Mouse (Mus musculus) hindbrain, embryonic 14.5 days (tissue): ENCODE measurements at regions not wholly inside any gene's neighbourhood (a gene's known extent, or its start where the extent isn't known, plus 50 kb on each side); places are given as distances from the start of the nearest gene placed in this dataset.
"Not testable (repeated sequence)": the region's sequence is repeated elsewhere in the genome, so short reads cannot be mapped to it uniquely, and the experiment has no call there.

Source experiments
- ATAC-seq: fragments of 200-750 bp; cut with Nextera tagmentation; 2 replicates; pipeline ENCODE4 v1.8.0; 2017; ENCODE audit warnings: moderate number of reproducible peaks, mild to moderate bottlenecking, moderate TSS enrichment, moderate library complexity; ENCODE audit not compliant: low FRiP score
- DNase-seq: peaks from one replicate; pipeline ENCODE4 v3.0.0-alpha.2; 2015; ENCODE audit warnings: low spot score
- H3K27ac ChIP-seq: fragments of 300-500 bp; sonication (generic); 2 replicates; pipeline ENCODE4 v1.5.1; 2014; ENCODE audit warnings: mild to moderate bottlenecking, moderate library complexity
- H3K27me3 ChIP-seq: fragments of 300-500 bp; sonication (generic); 2 replicates; pipeline ENCODE4 v1.6.1; 2014; ENCODE audit warnings: mild to moderate bottlenecking, low read length, mixed read lengths; ENCODE audit not compliant: control insufficient read depth, insufficient read depth
- H3K36me3 ChIP-seq: fragments of 300-500 bp; sonication (generic); replicated peaks from 2 replicates; pipeline ENCODE4 v1.6.1; 2014; ENCODE audit not compliant: control insufficient read depth, insufficient read depth
- H3K4me1 ChIP-seq: fragments of 300-500 bp; sonication (generic); replicated peaks from 2 replicates; pipeline ENCODE4 v1.6.1; 2014; ENCODE audit warnings: antibody characterized with exemption, low read length, mixed read lengths; ENCODE audit not compliant: control insufficient read depth, insufficient read depth
- H3K4me2 ChIP-seq: fragments of 300-500 bp; sonication (generic); replicated peaks from 2 replicates; pipeline ENCODE4 v1.6.1; 2014; ENCODE audit warnings: mild to moderate bottlenecking, moderate library complexity
- H3K4me3 ChIP-seq: fragments of 300-500 bp; sonication (generic); replicated peaks from 2 replicates; pipeline ENCODE4 v1.5.1; 2014; ENCODE audit warnings: mild to moderate bottlenecking, low read length
- H3K9ac ChIP-seq: fragments of 300-500 bp; sonication (generic); 2 replicates; pipeline ENCODE4 v1.6.1; 2014
- H3K9me3 ChIP-seq: fragments of 300-500 bp; sonication (generic); 2 replicates; pipeline ENCODE4 v1.6.1; 2016; ENCODE audit warnings: low read length; ENCODE audit not compliant: control insufficient read depth
- WGBS: fragments of 180-500 bp; shearing (Covaris S2); extraction: QIAGEN DNeasy Blood & Tissue Kit; methylation state at CpG from one replicate; pipeline ENCODE4 v1.1.7; 2014; 5-methylcytosine and 5-hydroxymethylcytosine counted together

DNA sequence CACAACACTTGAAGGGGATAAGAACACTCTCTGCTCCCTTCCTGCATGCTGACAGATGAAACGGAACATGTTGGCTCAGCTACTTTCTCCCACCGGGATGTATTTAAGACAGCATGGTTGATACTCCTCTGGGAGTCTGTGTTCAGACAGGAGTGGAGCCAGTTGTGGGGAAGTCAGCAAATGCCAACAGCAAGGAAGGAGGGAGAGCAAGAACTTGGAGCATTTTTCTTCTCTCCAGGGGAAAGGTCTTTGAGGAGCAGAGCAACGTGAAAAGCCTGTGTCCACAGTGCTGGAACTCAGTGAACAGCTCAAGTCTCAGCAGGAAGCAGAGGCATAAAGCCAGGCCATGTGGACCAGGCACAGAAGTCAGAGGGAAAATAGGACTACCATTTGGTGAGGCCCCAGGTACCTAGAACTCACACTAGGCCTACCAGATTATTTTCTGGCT is 188.8 kb upstream of the Dmac1 start:
- H3K27ac ChIP-seq, result no peak overlapping the region
- WGBS, result 67% methylated on average over 3 of the region's 3 CpGs
- H3K9ac ChIP-seq, result no peak overlapping the region
- DNase-seq (peak; percentile 23), ATAC-seq (no peak)
- no peak overlapping the region for H3K4me3 ChIP-seq
- no peak overlapping the region for H3K4me2 ChIP-seq
- no peaks in the 10 kb centered on the region for H3K36me3 ChIP-seq
- H3K9me3 ChIP-seq, result no peaks in the 10 kb centered on the region
- H3K4me1 ChIP-seq, result no peaks in the 10 kb centered on the region
- no peaks in the 10 kb centered on the region for H3K27me3 ChIP-seq

DNA sequence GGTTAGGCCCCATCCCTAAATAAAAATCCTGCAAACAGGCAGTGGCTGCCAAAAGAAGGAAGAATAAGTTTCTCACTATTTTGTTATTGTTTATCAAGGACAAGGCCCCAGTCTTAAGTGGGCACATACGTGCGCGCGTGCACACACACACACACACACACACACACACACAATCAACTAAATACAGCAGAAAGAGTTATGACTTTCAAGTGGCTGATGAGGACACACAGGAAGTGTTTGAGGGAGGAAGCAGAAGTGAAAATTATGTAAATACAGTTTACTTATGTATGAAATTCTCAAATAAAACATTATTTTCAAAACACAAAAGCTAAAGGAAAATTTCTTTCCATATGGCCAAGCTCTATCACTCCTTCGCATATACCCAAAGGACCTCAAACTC is 185.5 kb upstream of the Dmac1 start:
- no peak overlapping the region for H3K4me2 ChIP-seq
- ATAC-seq, result no peak
- WGBS, result 97% methylated on average over 5 of the region's 5 CpGs

DNA sequence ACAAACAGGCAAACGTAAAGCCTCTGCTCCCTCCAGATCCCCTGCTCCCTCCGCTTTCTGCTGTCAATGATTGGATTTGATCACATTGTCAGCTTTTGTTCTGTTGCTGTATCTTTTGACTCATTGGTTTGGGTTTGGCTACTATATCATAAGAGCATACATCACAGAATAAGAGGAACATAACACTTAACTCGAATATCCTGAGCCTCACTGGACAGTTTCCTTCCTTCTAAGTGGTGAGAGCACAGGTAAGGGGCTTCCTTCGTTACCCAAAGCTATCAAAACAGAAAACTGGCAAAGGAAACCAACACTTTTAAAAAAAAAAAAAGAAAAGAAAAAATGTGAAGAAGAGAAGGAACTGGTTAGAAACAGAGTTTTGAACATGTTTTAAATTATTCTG is 171.4 kb upstream of the Dmac1 start:
- DNase-seq, result no peak
- Histone ChIP-seq H3K4me2 (no peak overlapping the region), H3K9ac (no peak overlapping the region), H3K36me3 (no peaks in the 10 kb centered on the region), H3K4me3 (no peak overlapping the region), H3K27ac (no peak overlapping the region), H3K9me3 (no peaks in the 10 kb centered on the region), H3K27me3 (no peaks in the 10 kb centered on the region), H3K4me1 (no peaks in the 10 kb centered on the region)
- 79% methylated on average over 4 of the region's 4 CpGs for WGBS
- ATAC-seq, result no peak

More for the DNA sequence above, 185.5 kb upstream of the Dmac1 start:
- Histone ChIP-seq H3K27ac (no peak overlapping the region), H3K36me3 (no peaks in the 10 kb centered on the region), H3K4me3 (no peak overlapping the region), H3K27me3 (no peaks in the 10 kb centered on the region), H3K4me1 (no peaks in the 10 kb centered on the region), H3K9ac (no peak overlapping the region), H3K9me3 (no peaks in the 10 kb centered on the region)
- no peak for DNase-seq

DNA sequence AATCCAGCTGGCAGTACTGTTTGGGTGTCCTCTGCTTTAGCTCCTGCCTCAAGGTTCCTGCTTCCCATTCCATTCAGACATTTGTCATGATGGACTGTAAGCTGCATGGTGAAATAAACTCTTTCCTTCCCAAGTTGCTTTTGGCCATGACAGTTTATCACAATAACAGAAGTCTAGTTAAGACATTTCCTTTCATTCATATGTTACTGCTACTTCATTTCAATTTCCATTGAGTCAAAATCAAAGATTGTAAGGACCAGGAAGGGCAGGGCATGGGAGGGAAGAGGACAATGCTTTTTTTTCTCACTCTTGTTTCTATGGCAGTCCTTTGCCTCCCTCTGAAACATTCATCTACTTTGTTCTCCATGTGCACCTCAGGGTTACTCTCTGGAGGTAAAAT is 145.2 kb upstream of the Dmac1 start:
- H3K36me3 ChIP-seq, result no peaks in the 10 kb centered on the region
- H3K4me1 ChIP-seq, result no peaks in the 10 kb centered on the region
- H3K4me3 ChIP-seq, result no peak overlapping the region
- no peak overlapping the region for H3K4me2 ChIP-seq
- no peak for DNase-seq
- H3K9me3 ChIP-seq, result no peaks in the 10 kb centered on the region
- no peak overlapping the region for H3K27ac ChIP-seq
- ATAC-seq, result no peak
- no peaks in the 10 kb centered on the region for H3K27me3 ChIP-seq
- H3K9ac ChIP-seq, result no peak overlapping the region

DNA sequence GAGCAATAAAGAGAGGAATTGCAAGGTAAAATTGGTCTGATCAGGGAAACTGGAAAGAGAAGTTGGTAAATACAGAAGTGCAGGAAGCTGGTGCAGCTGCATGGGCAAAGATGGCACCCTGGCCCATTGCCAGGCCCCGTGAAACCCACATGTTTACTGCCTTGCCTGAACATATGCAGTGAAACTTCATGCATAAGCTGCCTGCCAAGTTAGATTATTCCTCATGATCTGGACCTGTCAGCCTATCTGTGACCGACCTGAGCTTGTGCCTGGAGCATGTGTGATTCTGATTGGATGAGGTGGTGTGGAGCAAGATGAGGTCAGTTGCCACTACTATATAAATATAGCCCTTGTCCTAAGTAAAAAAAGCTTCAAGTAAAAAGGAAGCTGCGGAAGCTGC is 122.6 kb upstream of the Dmac1 start:
- ATAC-seq, H3K9ac ChIP-seq, H3K4me3 ChIP-seq, DNase-seq, H3K27ac ChIP-seq, H3K4me1 ChIP-seq, H3K4me2 ChIP-seq, H3K36me3 ChIP-seq, H3K27me3 ChIP-seq: not testable (repeated sequence)
- 94% methylated on average over 3 of the region's 3 CpGs for WGBS
- H3K9me3 ChIP-seq, result peaks cover 12% of the 10 kb centered on the region; the same call in 1 of the 2 replicates

DNA sequence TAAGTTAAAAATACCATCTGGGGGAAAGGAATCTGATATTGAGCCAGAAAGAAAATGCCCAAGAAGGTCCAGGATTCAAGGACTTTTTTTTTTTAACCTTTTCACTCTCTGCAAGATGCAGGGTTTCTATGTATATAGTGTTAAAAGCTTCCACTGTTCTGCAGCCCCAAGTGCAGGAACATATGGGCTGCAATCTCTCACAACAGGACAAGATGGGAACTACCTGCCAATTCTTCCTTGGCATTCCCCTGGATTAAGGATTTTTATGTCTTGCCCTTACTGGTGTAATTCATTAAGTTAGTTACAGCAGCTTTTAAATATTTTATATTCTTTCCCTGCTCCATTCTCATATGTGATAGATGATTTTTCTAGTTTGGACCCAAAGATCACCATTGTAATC is 116.9 kb upstream of the Dmac1 start:
- H3K36me3 ChIP-seq, result no peaks in the 10 kb centered on the region
- DNase-seq (no peak), ATAC-seq (no peak)
- no peak overlapping the region for H3K9ac ChIP-seq
- no peak overlapping the region for H3K4me2 ChIP-seq
- H3K4me3 ChIP-seq, result no peak overlapping the region
- H3K4me1 ChIP-seq, result no peaks in the 10 kb centered on the region
- no peaks in the 10 kb centered on the region for H3K9me3 ChIP-seq
- H3K27ac ChIP-seq, result no peak overlapping the region
- H3K27me3 ChIP-seq, result no peaks in the 10 kb centered on the region

DNA sequence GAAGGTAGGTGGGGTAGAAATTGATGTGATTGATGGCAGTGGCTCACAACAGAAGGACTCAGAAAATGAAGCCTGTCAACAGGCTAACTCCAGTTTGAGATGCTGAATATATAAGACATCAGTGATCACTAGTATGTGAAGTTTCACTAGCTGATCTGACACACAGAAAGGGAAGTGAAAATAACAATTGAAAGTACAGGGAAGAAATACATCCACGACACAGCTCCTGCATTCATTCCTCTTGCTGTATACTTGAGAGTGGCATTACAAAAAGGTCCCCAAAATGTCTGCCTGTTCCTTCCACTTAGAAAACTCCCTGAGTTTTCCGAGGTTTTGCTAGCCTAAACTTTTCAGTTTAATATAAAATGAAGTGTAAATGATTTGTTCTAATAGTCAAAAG is 116.2 kb upstream of the Dmac1 start:
- 56% methylated on average over 2 of the region's 2 CpGs for WGBS

DNA sequence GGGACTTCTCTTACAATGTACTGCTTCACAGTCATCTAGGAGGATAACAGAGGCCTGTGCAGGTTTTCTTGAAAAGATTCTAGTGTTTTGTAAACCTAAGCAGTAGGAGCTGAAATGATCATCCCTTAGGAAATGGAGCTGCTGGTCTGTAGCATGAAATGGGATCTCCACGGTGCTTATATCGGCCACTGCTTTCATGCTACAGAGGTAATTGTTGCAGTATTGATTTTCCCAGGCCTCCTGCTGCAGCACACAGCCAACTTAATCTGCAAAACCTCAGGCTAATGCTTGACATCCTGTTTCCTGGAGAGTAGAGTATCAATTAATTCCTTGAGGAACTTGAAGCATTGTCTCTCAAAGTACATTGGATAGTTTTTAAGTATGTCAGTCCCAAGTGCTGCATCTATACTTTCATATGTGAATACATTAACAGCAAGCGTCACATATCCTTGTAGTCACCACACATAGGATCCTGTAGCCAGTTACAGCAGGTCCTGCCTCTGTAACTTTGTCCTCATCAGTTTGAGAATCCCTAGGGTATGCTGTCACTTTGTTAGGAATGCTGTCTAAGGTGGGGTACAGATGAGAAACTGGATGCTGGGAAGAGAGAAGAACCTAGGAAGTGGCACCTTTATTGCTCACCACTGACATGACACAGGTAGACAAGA is 108.3 kb upstream of the Dmac1 start:
- Histone ChIP-seq H3K9ac (no peak overlapping the region), H3K9me3 (no peaks in the 10 kb centered on the region), H3K4me1 (no peaks in the 10 kb centered on the region), H3K27ac (no peak overlapping the region), H3K36me3 (no peaks in the 10 kb centered on the region), H3K27me3 (no peaks in the 10 kb centered on the region), H3K4me2 (no peak overlapping the region), H3K4me3 (no peak overlapping the region)
- ATAC-seq, result no peak; the same call in 1 of the 2 replicates
- WGBS, result 34% methylated on average over 3 of the region's 3 CpGs
- no peak for DNase-seq

More for the DNA sequence above, 116.2 kb upstream of the Dmac1 start:
- Histone ChIP-seq H3K27me3 (no peaks in the 10 kb centered on the region), H3K27ac (no peak overlapping the region), H3K36me3 (no peaks in the 10 kb centered on the region), H3K9me3 (no peaks in the 10 kb centered on the region), H3K4me3 (no peak overlapping the region), H3K4me1 (no peaks in the 10 kb centered on the region), H3K4me2 (no peak overlapping the region), H3K9ac (no peak overlapping the region)
- no peak for DNase-seq
- ATAC-seq, result no peak

DNA sequence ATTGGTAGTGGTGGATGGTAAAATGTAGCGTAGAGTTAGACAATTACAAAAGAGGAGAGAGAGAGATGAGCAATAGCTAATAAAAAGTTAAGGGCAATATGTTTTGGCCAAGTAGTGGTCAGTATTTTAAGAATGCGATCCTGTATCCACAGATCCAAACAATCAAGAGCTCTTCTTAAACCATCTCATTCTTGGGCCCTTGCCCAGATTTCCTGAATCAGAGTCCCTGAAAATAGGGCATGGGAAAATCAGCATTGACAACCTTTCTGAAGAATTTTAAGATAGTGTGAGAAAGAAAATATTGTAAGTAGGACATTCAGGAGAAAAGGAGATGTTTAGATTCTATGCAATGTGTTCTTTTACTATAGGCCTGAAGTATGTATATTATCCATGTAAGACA is 81.4 kb upstream of the Dmac1 start:
- 86% methylated on average over 2 of the region's 2 CpGs for WGBS
- Histone ChIP-seq H3K4me2 (no peak overlapping the region), H3K4me3 (no peak overlapping the region), H3K9me3 (no peaks in the 10 kb centered on the region), H3K27ac (no peak overlapping the region), H3K36me3 (no peaks in the 10 kb centered on the region), H3K4me1 (no peaks in the 10 kb centered on the region), H3K9ac (no peak overlapping the region), H3K27me3 (no peaks in the 10 kb centered on the region)
- DNase-seq, result no peak
- no peak for ATAC-seq

DNA sequence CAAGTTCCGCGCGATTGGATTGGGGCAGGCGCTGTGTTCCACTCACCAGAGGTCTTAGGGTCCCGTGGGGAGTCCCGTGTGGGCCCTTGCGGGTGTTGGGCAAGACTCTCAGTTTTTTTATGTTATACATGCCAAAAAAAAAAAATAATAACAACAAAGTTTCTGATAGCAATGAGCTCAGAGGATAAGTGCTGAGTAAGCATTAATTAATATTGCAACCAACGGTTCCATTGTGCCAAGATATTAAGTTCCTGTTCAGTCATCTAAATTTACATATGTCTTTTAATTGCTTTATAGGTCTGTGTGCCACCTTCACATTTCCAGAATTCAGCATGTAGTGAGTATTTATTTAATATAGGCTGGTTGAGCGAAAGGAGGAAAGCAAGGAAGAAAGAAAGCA is 77.5 kb upstream of the Dmac1 start:
- Histone ChIP-seq H3K4me2 (no peak overlapping the region), H3K36me3 (no peaks in the 10 kb centered on the region), H3K27ac (no peak overlapping the region), H3K9me3 (no peaks in the 10 kb centered on the region), H3K9ac (no peak overlapping the region), H3K4me3 (no peak overlapping the region), H3K4me1 (no peaks in the 10 kb centered on the region), H3K27me3 (no peaks in the 10 kb centered on the region)
- 93% methylated on average over 6 of the region's 9 CpGs for WGBS
- DNase-seq, result no peak
- no peak for ATAC-seq
